In the genomic region with DNA sequence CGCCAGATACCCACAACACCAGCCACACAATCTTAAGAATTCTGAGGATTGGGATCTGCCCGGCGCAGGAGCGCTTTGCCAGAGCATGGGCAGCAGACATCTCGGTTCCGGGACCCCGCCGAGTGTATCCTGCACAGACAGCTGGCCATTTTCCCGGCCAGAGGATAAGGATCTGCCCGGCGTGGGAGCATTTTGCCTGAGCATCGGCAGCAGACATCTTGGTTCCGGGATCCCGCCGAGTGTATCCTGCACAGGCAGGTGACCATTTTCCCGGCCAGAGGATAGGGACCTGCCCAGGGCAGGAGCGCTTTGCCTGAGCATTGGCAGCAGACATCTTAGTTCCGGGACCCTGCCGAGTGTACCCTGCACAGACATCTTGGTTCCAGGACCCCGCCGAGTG, we compare ENCODE assay signal across 16 mouse cellular contexts. TPM values are rescaled to one million over a fixed set of nuclear protein-coding genes. Genes with fewer than 3 reads are reported as not detected.
DNase-seq lines count a peak whose midpoint lies in the region; ATAC-seq lines count a peak whose summit lies in the region.
"Not testable (repeated sequence)": the region's sequence is repeated elsewhere in the genome, so short reads cannot be mapped to it uniquely, and the experiment has no call there.
"Had no signal": no experiment of that assay in that cellular context is flagged by ENCODE, and none has a peak within 500 bp of the region (broad histone marks: within the 10 kb centered on the region; RNA-seq: fewer than 3 reads in every experiment).

No protein-coding gene starts in this region.

- not testable (repeated sequence) for ATAC-seq in heart, embryonic 12.5 days (ENCODE audit: insufficient number of reproducible peaks, low FRiP score); heart, embryonic 15.5 days (replicated peaks; ENCODE audit: insufficient number of reproducible peaks, insufficient read depth, low FRiP score, low read depth)

- peak; percentile 3 for DNase-seq in WW6 (ENCODE audit: low read depth, low spot score)
- peak; percentile 64 for DNase-seq in cerebellum, adult 11-12 months
- peak; percentile 14 for DNase-seq in cerebellum, adult 8-10 months
- DNase-seq in cerebellum, postnatal 10 days = peak; percentile 3 to 4

- H3K27me3 ChIP-seq in heart, embryonic 12.5 days (replicated peaks); heart, embryonic 15.5 days: not testable (repeated sequence)

- peak overlapping the region; percentile 51 for H3K4me2 ChIP-seq in heart, embryonic 12.5 days
- H3K4me2 ChIP-seq in heart, embryonic 15.5 days = peak overlapping the region; percentile 42

- not testable (repeated sequence) for H3K36me3 ChIP-seq in heart, embryonic 12.5 days; heart, embryonic 15.5 days

- H3K9me3 ChIP-seq in heart, embryonic 12.5 days (replicated peaks); heart, embryonic 15.5 days (replicated peaks): not testable (repeated sequence)

- not testable (repeated sequence) for H3K27ac ChIP-seq in heart, embryonic 12.5 days (ENCODE audit: poor library complexity, severe bottlenecking); heart, embryonic 15.5 days

- not testable (repeated sequence) for H3K9ac ChIP-seq in heart, embryonic 12.5 days; heart, embryonic 15.5 days

- not testable (repeated sequence) for H3K4me1 ChIP-seq in heart, embryonic 12.5 days (replicated peaks); heart, embryonic 15.5 days (replicated peaks)

- WGBS in heart, embryonic 12.5 days = 53% methylated on average over 21 of the region's 21 CpGs
- WGBS in heart, embryonic 15.5 days = 51% methylated on average over 19 of the region's 21 CpGs

- H3K4me3 ChIP-seq in heart, embryonic 12.5 days = peak overlapping the region; percentile 12; the same call in 1 of the 2 replicates
- H3K4me3 ChIP-seq in heart, embryonic 15.5 days = not testable (repeated sequence)

RNA-seq across cellular contexts. Expression of a gene that starts 38.4 kb away (rescaled TPM):
- 0.19 and 0.38 TPM in 2 replicates for polyA plus RNA-seq in heart, embryonic 12.5 days (2016; fragmentation: Nextera tagmentation; extraction: Ambion mirVana)
- 0.57 and 0.91 TPM in 2 replicates for polyA plus RNA-seq in heart, embryonic 15.5 days (2015; fragmentation: Nextera tagmentation; extraction: Ambion mirVana)

RNA-seq across cellular contexts. Expression of a gene that starts 41.1 kb away (rescaled TPM):
- not detected in 2 replicates for polyA plus RNA-seq in heart, embryonic 12.5 days (2016; fragmentation: Nextera tagmentation; extraction: Ambion mirVana)
- polyA plus RNA-seq in heart, embryonic 15.5 days (2015; fragmentation: Nextera tagmentation; extraction: Ambion mirVana) = not detected in 2 replicates
- polyA plus RNA-seq: adrenal gland, adult 2 months; C2C12; CD4-positive, CD25-positive, alpha-beta regulatory T cell, adult 4 months; embryonic facial prominence, embryonic 11.5 days; forebrain, embryonic 10.5 days; G1E; heart, embryonic 10.5 days; intestine, embryonic 15.5 days; kidney, embryonic 15.5 days; Patski had no signal

Comparison
In these comparisons a context has a peak if more than half of its experiments do, and no peak if none do; other contexts are left out.
1. DNase-seq: peak in every context shown above with its lines; median percentile 64 in cerebellum, adult 11-12 months; 14 in cerebellum, adult 8-10 months; 4 in cerebellum, postnatal 10 days; 3 in WW6.